Mouse (Mus musculus) testis, adult 2 months (tissue): ENCODE measurements at regions not wholly inside any gene's neighbourhood (a gene's known extent, or its start where the extent isn't known, plus 50 kb on each side); places are given as distances from the start of the nearest gene placed in this dataset.

ENCODE experiments used
- CTCF ChIP-seq: fragments of 200-500 bp; IDR thresholded peaks from 2 replicates; pipeline ENCODE4 v1.5.1; 2012; ENCODE audit warnings: low read depth, mild to moderate bottlenecking, inconsistent platforms, low read length, moderate library complexity; ENCODE audit not compliant: control insufficient read depth, insufficient read depth, insufficient replicate concordance
- POLR2A ChIP-seq: fragments of 200-500 bp; IDR thresholded peaks from 2 replicates; pipeline ENCODE4 v1.6.1; 2012; ENCODE audit warnings: low read depth, mild to moderate bottlenecking, inconsistent platforms, low read length, moderate library complexity; ENCODE audit not compliant: control insufficient read depth

DNA sequence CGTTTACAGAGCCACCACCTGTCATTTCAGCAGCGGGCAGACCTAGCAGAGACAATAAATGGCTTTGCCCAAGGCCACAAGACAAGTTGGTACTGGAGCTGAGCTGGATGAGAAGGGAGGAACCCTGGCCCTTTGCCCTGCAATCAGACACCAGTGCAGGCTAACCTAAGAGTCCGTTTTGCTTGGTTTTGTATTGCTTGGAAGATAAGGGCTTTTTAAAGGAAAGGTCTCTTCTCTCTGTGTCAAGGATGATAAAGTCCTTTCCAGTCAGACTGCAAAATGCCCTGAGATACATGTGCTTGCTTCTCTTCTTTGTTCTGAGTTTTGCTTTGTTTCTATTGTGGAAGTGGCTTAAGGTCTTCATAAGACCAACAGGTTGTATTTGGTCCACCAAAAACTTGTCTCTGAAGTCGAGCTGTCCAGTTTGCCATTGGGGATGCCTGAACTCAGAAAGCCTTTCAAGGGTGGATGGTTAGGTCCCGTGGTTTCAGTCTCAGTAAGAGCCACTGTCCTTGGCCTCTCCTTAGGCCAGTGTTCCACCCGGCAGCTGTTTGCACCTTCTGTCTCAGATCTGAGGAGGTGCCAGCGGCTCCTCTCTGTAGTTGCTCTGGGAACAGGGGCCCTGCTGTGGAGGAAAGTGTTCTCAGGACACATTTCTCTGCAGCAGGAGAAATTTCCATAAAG, 296.7 kb upstream of the Pik3r1 start:
- TF ChIP-seq CTCF (no peak), POLR2A (no peak)
